Mouse (Mus musculus): ENCODE data around the gene Meox1.

- TF ChIP-seq CTCF (IDR thresholded peaks at IDR 0.05) (no peak), POLR2A (IDR thresholded peaks at IDR 0.05; ENCODE audit: insufficient read depth, low read depth, low read length) (no peak), EP300 (IDR thresholded peaks at IDR 0.05; ENCODE audit: insufficient read depth, low read depth, low read length) (no peak)
These were observed 41.6 kb upstream of the Meox1 start for GRCm38 (mm10) chr11:101935743-101936142.
